Mouse (Mus musculus) spleen, postnatal 4 days (tissue): ENCODE results near the gene Sorcs2.

Experiments used
- DNase-seq, 2 experiments: peaks; one replicate each; pipeline ENCODE4 v3.0.0; 2022; ENCODE audit warnings: low spot score in 2 of 2

Sorcs2 gene

DNA sequence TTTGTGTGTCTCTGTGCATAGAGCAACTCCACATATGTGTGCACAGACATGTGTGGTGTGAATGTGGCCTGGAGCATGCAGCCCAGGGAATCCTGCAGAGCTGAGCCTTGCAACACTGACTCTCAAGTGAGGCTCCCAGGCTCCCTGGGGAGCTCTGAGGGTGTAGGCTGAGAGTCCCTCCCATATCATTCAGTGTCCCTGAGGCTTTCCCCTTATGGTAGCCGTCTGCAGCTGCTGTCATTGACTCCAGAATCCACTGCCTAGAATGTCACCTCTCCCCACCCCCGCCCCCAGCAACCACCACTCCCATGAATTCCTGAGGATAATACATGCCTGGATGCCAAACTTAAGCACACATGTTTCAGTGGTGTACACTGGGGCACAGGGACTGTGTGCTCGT lies 269.4 kb downstream of the Sorcs2 start:
- DNase-seq, result no peak

DNA sequence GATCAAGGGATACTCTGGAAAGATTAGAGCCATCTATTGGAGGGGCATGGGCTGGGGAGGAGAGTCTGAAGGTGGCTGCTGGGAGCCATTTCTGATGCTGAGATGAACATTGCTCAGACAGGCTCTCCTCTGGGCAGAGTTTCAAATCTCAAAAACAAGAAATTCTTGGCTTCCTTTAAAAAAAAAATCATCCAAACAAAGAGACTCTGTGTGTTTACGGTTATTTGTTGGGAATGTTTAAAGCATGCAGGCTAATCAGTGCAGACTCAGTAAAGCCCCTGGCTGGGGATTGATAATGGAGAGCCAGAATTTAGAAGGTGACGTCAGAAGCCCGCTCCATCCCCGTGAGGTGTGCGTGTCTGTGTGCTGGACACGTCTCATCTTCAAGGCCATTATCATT lies 272.9 kb downstream of the Sorcs2 start:
- no peak for DNase-seq

DNA sequence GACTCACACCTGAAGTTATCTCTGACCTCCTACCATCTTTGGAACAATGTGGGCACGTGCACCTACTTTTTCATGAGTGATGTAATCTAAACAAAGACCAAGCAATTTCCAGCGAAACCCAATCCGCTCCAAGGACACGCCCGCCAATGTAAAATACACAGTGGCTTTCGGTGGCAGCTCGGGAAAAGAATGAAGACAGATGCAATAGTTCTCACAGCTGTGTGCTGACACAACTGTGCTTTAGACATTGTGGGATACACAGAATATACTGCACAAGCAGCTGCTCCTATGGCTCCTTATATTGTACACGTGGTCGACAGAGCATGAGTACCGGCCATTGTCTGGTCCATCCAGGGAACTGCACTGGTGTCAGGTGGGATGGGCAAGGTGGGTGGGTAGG lies 275.0 kb downstream of the Sorcs2 start:
- no peak for DNase-seq

DNA sequence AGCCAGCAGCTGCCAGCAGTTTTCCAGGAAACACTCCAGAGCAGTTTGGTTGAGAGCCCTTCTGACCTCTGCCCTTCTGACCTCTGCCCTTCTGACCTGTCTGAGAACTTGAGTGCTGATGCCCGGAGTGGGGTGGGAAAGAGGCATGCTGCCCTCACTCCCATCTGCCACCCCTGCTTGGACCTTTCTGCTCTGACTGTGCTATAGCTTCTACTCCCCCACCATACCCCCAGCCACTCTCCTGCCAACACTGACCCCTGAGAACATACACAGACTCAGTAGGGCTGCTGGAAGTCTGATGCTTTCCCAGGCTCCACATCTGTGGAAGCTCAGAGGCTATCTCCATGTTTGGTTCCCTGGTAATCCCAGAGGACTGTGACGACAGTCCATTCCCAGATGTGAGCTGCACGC lies 277.0 kb downstream of the Sorcs2 start:
- no peak for DNase-seq

DNA sequence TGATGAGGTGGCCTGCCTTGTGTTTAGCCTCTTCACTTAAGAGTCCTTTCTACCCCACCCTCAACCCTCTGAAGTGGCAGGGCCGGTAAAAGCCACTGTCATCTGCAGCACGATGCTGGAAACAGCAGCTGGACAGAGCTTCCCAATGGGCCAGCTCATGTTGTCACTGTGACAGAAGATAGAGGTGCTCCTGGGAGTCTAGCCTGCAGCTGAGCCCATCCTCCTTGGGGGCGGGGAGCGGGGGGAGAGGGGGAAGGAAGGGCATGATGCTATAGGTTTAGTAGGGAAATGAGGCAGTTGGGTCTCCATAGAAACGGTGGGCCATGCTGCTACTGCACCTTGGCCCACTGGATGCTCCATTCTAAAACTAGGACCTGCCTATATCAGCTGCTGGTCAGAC lies 279.9 kb downstream of the Sorcs2 start:
- DNase-seq, result no peak

DNA sequence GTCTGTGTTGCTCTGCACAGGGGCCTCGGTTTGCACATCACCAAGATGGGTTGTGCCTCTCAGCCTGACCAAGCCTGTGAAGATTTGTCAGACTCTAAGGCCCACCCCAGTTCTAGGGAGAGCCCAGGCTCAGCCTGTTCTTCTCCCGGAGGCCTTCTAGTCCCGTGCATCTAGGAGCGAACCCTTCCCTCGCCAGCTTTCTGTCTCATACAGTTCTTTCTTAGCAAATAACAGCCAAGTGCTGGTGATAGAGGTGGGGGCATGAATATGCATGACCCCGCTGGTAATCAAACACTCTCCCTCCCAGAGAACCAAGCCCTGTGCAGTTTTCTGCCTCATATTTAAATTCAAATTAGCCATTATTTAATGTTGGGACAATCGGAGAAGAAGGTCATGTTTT lies 282.4 kb downstream of the Sorcs2 start:
- no peak for DNase-seq

DNA sequence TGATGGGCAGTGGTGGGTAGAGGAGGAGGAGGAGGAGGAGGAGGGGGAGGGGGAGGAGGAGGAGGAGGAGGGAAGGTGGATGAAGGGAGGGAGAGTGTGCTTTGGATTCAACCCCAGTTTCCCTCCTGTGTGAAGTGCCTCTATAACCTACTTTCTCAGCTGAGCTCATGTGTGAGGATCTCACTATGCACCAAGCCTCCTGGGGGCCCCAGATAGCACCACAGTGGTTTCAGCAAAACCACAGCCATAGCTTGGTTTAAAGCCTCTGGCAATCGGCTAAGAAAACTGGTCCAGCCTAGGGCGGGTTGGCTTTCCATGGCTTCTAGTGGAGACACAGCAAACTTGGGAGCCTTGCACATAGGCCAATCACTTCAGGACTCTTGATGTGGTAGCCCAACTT lies 284.2 kb downstream of the Sorcs2 start:
- no peak for DNase-seq

DNA sequence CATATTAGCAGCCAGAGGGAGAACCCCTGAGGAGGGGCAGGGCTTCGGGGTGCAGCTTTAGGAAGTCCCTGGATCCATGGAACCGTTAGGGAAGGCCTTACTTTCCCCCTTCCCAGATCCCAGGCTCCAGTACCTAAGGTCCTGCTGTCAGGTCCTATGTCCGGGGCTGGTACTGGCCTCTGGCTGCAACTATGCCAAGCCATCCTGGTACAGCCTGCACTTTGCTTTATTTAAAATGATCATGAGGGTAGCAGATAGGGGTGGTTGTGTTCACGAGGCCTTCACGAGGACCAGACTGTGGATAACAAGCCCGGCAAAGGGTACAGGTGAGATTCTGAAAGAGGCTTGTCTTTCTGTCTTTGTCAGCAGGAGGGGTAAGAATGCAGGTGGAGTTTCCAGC lies 285.2 kb downstream of the Sorcs2 start:
- no peak for DNase-seq

DNA sequence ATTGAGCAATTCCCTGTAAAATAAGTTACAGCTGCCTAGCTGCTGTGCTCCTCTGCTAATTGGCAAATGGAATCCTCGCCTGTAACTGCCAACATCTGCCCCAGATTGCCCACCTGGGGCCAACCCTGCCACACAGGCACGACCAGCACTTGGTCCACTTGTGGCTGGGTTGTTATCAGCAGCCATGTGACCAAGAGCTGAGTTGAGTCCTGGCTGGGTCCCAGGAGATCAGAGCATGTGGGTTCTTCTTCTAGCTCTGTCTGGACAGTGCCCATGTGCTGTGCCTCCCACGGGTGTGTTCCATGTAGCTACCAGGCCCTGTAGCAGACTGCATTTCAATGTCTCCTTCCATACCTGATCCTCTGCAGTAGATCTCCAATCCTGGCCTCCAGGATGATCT lies 286.4 kb downstream of the Sorcs2 start:
- no peak for DNase-seq

DNA sequence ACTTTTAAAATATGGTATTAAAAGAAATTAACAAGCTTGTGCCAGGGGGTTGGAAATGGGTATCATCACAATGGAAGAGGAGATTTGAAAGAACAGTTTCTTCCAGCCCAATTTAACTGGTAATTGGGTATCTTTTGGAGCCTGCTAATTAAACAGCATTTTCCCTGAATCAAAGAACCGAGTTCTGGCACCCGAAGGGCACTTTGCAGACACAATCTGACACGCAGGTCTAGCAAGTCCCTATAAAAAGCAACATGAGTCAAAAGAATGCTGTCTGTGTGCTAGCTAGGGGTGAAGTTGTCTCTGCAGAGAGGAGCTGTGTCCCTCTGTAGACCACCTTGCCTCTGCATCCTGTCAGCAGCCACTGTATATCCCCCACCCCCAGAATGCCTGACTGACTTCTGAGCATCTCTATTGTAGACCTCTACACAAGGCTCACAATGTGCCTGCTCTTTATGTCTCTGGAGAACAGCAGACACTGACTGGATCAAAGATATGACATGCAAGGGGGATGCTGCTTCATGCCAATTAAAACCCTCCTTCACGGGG lies 289.5 kb downstream of the Sorcs2 start:
- DNase-seq, result no peak

DNA sequence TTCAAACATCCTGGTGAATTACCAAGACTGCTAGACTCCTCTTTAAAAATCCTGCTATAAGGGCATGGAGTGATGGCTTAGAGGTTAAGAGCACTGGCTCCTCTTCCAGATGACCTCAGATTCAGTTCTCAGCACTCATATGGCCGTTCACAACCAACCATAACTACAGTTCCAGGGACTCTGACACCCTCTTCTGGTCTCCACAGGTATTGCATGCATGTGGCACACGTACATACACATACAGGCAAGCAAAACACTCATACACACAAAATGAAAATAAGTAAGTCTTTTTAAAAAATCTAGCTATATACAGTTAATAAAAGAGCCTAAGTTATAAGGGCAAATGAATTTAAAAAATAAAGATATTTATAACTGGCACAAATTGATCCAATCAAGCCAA lies 294.5 kb downstream of the Sorcs2 start:
- DNase-seq, result no peak

DNA sequence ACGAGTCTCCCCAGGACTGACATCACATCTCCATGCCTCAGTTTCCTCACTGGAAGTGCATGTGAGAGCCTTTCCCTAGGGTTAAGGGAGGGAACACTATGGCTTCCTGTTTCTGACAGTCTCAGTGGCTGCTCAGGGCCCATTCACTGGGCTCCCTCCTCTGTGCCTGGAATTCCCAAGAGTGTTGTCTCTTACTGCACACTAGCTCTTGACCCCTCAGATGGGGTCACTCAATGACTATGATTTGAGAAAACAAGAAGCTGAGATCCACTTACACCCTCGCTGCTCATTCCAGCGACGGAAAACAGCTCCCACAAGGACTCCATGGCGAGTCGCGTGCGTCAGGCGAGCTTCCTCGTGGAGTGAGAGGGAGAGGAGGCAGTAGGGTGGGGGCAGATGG lies 296.8 kb downstream of the Sorcs2 start:
- no peak for DNase-seq

DNA sequence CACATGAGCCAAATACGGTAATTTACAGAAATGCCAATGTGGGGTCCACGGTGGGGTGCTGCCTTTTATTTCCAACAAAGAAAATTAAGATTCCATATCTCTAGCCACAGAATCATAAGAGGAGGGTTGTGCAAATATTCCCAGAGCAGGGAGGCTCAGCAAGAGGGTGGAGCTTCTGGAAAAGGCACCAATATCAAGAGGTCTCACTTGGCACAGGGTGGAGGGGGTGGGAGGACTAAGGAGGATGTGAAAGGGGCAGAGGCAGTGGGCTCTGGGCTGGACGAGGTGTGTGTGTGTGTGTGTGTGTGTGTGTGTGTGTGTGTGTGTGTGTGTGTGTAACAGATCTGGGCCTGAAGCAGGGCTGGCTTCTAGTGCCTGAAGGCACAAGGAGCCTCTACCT lies 297.5 kb downstream of the Sorcs2 start:
- DNase-seq, result no peak

DNA sequence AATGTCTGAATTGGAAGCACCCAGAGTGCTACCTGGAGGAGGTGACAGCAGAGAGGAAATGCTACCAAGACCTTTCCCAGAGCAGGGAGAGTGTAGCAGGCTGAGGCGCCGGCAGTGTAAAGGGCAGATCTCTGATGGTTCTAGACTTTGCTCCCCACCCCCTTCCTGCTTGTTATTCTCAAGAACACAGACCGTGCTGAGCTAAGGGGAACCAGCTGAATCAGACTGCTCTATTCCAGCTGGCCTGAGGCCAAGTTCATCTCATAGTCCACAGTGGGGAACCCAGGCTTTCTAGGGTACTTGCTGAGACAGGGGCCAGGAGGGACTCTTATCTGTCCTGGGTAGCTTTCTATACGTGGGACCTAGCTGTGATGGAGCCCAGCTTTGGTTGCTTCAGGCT lies 298.3 kb downstream of the Sorcs2 start:
- DNase-seq, result no peak

DNA sequence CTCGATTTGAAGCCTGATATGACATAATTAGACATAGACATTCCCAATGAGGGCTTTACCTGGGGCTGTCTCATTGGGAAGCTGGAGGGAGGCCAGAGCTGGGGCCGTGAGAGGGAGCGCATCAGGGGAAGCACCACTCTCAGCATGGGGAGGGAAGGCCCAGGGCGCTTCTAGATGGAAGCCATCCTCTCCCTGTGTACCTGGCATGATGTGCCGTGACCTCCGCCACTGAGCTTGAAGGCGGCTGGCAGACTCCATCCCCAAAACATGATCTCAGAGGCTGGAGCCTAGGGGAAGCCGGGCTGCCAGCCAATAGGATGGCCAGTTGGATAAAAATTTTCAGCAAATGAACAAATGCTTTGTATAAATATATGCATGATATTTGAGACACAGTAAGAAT lies 301.9 kb downstream of the Sorcs2 start:
- no peak for DNase-seq

DNA sequence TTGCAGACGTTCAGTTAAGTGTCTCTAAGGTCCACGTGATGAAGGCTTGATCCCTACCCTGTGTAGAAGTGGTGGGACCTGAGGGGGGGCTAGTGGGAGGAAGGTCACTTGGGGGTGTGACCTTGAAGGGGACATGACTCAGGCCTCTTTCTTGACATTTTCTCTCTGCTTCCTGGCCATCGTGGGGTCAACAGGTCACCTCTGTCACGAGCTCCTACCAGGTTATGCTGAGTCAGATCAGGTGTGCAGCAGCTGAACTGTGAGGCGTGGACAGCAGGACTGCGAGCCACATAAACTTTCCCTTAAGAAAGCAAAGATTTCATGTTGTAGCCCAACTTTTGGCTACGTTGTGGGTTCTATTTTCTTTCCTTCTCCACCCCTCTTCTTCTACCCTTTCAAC lies 307.9 kb downstream of the Sorcs2 start:
- no peak for DNase-seq

DNA sequence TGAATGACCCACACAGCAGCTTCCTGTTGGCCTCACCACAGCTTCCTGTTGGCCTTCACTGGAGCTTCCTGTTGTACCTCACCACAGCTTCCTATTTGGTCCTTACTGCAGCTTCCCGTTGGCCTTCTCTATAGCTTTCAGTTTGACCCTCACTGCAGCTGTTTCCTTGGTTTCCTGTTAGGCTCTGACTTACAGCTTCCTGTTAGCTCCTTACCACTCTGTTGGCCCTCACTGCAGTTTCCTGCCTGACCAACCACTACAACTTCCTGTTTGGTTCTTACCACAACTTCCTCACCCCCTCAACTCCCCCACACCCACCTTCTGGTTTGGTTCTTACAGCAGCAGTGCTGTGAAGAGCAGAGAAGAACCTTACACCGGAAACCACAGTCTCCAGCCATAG lies 308.7 kb downstream of the Sorcs2 start:
- DNase-seq, result peak; percentile 55 to 67

DNA sequence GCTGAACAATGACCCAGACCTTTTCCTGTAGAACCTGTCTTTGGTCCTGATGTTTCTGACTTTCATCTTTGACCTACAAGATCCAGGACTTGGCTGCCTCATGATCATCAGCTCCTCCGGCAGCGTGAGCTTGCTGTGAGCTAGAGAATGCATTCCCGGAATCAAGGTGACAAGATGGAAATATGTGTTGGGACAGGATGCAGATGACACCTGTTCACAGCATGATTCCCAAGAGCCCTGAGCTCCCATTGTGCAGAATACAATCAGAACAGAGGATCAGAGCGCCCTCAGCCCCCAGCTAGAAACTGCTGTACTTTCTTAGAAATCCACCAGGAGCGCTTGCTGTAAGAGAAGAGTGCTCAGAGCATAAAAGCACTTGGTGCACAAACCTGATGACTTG lies 311.0 kb downstream of the Sorcs2 start:
- DNase-seq, result no peak

DNA sequence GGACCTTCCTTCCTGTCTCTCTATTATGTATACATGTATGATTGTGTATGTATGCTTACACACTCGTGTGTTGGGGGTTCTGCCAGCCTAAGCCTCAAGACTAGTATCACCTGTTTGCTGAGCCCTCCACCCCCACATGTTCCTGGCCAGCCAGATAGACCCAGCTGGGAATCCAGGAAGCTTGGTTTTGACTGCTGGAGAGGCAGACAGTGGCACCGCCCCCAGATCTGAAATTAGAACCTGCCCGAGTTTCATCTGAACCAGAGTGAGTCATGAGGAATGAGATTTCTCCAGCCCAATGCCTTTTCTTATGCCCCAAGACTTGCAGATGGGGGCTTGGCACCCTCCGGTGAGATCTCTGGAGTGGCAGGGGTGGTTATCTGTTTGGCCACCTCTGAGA lies 312.3 kb downstream of the Sorcs2 start:
- no peak for DNase-seq

DNA sequence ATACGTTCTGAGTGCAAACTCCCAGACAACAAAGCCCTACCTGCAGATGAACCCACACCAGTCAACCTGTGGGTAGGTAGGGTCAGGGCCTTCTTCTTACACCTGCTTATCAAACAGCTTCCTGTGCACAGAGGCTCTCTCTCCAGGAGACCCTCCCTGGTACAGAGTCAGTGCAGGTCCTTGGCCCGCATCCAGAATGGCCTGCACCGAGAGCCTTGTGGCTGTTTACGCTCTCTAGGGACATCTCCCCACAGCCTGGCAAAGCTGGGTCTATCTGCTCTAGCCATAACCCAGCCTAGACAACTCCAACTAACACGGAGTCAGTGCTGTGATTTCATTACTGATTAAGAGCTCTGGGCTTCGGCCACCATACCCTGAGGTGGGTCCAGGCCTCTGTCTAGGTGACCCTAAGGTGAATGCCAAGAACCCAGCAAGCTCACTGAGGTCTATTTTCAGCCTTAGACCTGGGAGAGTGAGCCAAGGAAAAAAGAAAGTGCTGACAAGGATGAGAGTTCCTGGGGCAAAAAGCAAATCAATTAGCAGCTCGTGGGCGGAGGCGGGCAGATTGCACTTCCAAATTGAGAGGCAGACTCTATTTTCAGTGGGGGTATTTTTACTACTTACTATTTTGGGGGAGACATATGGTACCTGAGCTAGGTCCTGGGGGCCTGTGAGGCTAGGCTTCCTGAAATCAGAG lies 313.9 kb downstream of the Sorcs2 start:
- no peak for DNase-seq

DNA sequence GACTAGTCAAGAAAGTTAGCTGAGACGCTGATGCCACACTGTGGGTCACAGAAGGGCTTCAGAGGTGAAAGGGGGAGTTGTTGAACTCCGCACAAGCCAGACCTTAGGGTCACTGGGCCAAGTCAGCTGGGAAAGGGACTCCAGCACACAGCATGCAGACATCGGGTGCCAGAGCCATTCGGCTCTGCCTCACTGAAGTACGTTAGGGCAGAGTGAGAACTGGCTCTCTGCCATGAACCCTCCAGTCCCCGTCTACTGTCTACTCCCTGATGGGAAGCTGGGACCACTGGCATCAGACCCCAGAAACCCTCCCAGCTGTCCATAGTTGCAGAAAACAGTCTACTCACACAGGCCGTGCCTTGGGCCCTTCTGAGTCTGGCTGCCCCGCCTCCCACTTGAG lies 316.9 kb downstream of the Sorcs2 start:
- DNase-seq, result no peak

DNA sequence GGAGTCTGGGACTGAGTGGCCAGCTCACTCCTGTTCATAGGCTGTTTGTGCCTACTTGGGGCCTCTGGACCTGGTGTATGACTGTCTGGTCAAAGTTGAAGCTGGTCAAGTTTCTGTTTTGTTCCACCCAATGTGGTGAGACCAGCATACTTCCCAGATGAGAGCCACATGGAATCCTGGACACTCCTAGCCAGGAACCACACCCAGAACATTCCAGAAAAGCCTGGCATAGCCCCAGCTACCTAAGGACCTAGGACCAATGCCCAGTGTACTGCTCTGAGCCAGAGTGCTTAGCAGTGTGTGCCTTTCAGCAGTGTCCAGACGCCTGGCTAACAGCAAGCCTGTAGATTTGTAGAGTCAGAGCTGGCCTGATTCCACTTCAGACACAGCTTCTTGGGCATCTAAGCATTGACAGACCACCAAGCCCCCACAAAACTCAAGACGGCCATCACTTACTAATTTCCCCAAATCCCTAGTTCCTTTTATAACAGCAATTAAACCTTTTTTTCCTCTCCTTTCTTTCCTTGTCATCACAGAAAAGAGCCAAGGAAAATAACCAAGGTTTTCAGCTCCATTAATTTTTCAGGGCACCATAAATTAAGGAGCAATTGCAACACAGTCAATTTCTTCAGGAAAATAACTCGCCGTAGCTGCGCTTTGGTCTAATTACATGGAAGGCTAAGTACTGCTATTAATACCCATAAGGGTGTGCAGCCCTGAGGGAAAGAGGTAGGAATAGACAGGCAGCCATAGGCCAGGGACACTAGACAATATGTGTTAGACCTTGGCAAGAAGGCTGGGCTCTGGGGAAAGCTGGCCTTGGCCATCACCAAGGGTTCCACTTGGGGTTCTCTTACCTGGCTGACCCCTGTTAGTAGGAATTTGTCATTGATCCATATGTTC lies 322.5 kb downstream of the Sorcs2 start:
- DNase-seq, result no peak
